Mouse (Mus musculus) gastrocnemius, adult 8-10 months (tissue): ENCODE measurements around the gene Poc1a. TPM values are rescaled to one million over a fixed set of nuclear protein-coding genes. Genes with fewer than 3 reads are reported as not detected.

Experiments
- DNase-seq, 2 experiments: peaks; one replicate each; pipeline ENCODE4 v3.0.0; 2022; ENCODE audit warnings: low spot score in 2 of 2
- total RNA-seq, 4 experiments: library from RNA; stranded (reverse); gene quantifications; 2 replicates each; pipeline ENCODE4 v1.2.4; 2022

Poc1a gene
- total RNA-seq, 4 experiments from 2014 or later, result 0.99 to 1.7 (median 1.3) TPM

DNA sequence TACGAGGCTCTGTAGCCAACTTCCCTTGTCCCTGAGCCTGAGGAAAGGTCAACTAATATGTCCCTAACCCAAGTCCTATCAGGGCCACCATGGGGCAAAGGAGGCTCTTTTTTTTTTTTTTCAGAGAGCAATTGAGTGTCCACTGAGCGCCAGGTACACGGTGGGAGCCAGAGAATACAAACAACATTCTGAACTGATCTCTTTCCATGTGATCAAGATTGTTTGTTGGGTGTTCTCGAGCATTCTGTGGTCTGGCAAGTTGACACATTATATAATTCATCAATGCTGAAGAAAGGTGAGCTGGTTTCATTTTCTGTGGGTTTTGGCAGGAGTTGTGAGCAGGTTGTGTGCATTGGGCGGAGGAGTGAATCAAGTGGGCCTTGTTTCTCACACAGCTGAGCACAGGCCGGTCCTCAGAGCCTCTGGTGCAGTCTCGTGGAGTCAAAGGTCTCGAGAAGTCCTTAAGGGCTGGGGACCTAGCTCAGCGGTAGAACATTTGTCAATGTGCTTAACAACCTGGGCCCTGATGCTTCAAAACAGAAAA lies 17.4 kb upstream of the Poc1a start:
- DNase-seq, result no peak

DNA sequence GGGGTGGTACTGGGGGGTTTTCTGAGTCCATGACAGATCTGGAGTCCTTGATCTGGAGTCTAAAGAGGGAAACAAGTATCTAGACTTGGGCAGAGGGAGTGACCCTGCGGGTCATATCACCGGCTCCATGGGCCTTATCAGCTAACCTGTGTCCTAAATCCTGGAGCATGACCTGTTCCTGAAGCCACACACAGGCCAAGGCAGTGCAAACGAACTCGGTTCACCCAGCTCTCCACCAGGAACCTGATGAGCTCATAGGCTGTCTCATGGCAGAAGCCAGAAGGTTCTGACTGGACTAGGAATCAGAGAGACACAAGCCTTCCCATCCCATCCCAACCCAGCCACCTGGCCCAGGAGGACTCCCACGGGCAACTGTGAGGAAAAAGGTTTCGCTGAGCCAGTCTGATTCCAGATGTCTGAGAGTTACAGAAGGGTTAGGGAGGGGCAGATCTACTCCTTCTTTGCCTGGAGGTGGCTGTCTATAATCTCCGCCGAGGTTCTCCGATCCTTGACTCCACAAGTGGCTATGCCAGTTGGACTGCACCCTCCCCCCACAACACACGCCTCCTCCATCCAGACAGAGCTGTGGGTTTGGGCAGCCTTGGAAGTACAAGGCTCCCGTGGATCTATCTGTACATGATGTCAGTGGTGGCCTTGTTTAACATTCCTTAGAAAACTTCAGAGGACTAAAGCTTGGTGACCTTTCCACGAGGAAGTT lies 15.3 kb upstream of the Poc1a start:
- no peak for DNase-seq

DNA sequence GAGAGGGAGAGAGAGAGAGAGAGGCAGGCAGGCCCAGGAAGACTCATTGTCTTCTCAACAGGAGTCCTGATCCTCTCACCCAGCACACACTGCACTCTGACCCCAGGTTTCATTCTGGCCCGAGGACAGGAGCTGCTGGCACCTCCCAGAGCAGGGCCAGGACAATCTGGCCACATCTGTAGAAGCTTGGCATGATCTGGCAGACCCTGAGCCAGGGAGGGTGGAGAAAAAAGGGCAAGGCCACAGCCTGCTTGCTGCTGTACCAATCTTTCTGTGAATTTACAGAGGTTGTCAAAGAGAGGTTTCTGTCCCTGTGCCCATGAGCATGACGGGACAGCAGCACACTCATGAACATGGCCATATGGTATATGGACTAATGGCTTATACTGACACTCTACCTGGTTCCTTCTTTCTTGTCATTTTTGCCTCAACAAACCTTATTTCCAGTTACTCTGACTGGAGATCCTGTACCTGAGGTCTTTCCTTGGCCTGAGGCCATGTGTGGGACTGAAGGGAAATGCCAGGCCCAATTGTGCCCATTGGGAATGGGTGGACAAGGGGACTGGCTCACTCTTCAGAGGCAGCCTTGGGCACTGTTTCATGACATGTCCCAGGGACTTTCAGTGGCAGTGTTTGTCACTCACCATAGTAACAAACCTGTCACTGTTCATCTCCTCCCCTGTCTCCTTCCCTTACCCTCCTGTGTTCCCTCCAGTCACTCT lies 13.8 kb upstream of the Poc1a start:
- no peak for DNase-seq

DNA sequence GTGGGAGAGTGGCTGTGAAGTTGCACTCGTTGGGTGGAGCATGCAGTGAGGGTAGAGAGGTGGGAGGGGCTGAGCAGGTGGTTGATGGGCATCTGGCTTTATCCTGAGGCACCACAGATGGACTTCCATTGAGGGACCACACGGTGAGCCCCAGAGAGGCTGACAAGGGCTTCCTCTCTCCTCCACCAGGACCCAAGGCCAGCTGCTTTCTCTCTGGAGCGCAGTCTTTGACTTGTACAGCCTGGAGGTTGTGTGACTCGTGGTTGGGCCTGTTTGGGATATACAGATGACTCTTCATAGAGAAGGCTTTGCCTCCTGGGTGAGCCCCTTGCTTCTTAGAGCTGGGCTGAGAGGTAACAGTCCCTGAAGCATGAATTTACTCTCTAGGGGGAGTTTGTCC lies 12.4 kb upstream of the Poc1a start:
- no peak for DNase-seq

DNA sequence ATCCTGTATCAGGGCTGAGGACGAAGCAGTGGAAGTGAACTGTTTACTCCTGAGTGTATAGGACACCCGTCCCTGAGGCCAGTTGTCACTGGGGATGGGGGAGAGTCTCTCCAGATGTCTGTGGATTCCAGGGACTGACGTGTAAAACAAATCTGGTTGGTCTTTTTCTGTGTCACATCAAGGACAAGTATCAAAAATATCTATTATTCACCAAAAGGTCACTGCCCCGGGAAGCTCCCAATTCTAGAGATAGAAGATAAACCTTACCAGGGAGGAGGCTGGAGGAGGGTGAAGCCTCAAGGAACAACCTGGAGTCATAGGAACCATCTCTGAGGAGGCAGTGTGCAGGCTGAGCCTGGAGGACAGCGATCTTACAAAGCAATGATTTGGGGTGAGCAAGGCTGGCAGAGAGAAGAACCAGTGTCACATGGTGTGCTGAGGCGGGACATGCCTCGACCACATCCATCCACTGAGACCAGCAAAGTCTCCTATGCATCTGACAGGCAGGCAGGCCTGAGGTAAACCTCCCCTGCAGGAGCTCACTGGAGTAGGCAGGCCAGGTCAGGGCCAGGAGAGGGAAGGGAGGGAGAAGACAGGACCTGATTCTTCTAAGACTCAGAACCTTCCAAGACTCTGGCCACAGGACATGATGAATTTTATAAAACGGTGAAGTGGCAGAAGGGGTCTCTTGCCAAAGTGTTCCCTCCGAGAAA lies 11.6 kb upstream of the Poc1a start:
- no peak for DNase-seq

DNA sequence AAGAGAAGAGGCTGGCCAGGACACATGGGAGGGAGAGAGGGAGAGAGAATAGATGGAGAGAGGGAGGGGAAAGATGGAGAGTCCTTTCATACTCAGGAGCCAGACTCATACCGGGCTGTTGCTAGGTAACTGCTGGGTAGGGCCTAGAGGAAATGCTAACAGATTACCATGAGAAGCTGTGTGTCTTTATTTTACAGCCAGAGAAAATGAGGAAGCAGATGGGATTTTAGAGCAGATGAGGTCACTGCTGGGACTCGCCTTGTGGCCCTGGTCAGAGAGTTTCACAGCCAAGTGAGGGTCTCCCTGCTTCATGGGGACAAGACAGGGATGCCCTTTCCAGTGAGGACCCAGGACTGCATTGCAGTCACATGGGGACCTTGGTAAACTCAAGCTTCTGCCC lies 11.0 kb upstream of the Poc1a start:
- no peak for DNase-seq

DNA sequence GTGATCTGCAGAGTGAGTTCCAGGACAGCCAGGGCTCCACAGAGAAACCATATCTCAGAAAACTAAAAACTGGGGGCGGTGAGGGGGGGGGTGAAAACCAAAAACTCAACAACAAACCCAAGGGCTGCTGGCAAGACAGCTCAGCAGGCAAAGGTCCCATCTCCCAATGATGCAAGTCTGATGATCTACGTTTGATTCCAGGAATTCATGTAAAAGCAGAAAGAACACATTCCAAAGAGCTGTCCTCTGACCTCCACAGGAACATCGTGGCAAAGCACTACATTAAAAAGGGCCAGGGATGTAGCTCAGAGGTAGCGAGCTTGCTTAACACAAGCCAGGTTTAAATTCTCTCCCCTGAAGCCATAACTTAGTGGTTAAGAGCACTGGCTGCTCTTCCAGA lies 10.2 kb upstream of the Poc1a start:
- DNase-seq, result no peak

DNA sequence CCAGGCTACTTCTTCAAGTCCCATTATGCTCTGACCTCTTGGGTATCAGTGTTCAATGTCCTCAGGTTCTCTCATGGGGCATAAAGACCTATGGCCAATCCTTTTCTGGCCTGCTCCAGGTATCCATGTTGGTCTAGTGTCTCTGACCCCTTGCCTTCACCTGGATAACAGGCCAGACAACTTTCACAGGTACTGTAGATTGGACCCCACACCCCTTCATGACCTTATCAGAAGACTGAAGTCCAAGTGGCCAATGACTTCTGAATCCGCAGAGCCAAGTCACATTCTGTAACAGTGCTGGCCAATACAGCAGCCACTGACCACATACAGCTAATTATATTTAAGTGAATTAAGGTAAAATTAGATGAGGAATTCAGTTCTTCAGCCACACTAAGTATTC lies 8.6 kb upstream of the Poc1a start:
- no peak for DNase-seq

DNA sequence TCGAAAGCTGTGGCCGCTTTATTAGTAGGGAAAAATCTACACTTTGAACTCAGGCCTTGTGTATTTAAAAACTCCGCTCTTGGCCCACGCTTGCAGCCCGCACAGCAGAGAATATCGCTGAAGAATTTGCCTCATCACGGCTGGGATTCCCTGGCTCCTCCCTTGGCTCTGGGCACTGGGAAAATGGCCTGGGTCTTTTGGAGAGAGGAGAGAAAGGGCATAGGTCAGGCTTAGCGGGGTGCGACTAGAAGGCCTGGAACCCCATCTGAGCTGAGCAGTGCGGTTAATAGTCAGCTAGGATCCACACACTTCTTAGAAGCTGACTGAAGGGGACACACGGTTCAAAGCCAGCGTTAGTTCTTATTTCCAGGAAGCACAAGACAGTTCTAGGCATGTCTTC lies 7.6 kb upstream of the Poc1a start:
- DNase-seq, result no peak

DNA sequence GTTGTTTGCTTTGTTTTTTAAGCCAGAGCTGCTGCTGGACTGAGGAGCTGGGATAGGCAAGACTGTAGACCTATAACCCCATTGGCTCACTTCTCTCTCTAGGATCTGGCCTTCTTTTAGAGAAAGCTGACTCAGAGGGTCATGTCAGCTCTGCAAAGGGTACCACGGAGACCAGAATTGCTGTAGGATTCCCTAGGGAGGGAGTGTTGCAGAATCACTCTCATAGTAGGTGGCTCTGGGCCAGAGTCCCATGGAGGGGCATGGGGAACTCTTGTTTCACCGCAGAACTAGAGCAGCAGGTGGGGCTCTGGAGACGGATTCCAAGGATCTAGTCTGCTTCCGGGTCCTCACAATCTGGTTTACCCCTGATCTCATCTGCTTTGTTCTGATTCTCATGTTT lies 7.1 kb upstream of the Poc1a start:
- DNase-seq, result no peak

DNA sequence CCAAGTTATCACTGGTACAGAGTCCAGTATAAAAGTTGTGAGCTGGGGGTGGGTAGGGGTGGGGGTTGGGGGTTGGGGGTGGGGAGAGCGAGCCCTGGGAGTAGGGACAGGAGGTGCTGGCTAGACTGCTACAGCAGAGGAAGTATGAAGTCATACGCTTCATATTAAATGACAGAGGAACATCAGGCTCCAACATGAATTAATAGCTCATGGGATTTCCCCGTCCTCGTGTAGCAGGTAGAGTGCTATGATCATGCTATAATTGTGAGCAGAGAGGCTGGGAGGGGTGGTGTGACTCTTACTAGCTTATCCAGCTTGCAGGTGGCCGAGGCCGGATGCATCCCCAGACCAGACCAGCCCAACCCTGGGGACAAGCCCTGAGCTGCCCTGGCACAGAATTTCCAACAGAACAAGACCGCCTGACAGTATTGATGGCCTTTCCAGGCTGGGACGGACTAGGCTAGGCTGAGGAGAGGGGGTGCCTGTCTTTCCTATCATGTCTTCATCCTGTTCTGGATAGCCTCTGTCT lies 6.1 kb upstream of the Poc1a start:
- DNase-seq, result no peak

DNA sequence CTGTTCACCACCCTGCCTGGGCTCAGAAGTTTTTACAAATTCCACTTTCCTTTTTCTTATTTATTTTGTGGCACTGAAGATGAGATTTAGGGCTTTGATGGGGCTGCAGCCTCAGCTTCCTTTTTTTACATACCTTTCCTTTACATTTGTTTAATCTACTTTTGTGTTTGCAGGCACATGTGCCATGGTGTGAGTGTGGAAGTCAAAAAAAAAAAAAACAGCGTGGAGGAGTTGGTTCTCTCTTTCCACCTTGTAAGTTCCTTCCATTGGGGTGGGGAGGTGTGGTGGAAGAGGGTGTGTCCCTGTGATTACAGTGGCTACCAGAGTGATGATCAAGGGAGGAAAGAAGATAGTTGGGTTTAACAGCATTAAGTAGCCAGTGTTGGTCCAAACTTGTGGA lies 5.1 kb upstream of the Poc1a start:
- no peak for DNase-seq

DNA sequence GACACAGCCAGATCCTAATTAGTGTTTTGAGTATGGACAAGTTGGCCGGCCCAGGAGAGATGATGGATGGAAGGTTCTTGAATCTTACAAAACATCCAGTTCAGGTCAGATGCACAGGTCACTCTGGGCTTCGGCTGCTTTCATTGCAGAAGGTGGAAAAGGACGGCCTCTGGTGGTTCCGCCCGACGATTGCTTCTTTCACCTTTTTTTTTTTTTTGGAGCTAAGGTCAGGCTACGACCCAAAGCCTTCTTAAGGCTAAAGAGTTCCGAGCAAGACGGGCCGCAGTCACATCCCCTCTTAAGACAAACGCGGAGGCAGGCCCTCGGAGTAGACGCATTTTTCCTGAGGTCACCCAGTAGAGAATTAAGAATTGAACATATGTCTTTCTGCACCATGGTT lies 475 bp upstream of the Poc1a start:
- peak; percentile 34 to 51 for DNase-seq

DNA sequence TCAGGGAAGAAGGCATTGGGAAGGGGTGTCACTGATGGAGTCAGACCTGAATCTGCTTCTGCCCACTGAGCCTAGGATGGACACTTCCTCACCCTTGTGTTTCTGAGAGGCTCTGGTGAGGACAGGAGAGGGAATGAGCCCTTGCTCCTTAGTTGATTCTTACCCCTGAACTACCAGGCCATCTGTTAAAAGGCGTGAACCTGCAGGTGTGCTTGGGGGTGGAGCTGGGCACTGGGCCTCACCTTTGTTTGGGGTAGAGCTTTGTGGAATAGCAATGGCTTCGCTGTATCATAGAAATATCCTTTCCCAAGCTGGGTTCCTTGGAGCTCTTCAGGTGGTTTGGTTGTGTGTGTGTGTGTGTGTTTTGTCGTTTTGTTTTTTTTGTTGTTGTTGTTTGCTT lies 1.2 kb downstream of the Poc1a start:
- no peak for DNase-seq

DNA sequence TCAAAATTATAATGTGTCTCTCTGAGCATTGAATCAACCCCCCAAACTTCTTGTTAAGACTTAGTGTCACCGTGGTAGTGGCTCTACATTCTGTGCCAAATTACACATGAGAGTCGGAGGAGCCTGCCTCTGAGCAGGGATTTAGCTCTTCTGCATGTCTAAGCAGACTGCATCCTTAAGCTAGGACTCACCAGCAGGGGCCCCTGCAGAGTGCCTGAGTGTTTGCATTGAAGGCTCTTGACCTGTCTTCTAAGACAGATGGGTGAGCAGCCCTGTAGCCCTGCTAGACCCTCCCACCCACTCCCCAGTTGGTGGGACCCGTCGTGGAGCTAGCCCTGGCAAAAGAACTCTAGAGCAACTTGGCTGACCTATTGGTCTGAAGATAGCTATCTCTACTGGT lies 6.3 kb downstream of the Poc1a start:
- no peak for DNase-seq

DNA sequence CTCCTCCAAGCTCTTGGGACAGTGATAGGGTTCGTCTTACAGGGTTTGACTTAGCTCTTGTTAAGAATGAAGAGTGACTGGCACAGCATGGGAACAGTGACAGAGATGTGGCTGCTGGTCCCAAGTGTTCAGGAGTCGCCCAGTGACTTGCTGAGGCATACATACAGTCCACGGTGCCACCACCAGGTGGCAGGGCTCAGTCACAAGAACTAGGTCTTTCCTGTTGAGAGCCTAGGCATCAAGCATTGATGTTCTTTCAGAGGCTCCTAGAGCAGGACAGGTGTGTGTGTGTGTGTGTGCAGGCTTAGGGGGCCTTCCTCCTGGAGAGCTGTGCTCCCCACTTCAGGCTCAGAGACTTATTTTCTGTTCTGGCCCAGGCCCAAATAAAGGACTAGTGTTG lies 8.0 kb downstream of the Poc1a start:
- DNase-seq, result peak; percentile 62 to 63

DNA sequence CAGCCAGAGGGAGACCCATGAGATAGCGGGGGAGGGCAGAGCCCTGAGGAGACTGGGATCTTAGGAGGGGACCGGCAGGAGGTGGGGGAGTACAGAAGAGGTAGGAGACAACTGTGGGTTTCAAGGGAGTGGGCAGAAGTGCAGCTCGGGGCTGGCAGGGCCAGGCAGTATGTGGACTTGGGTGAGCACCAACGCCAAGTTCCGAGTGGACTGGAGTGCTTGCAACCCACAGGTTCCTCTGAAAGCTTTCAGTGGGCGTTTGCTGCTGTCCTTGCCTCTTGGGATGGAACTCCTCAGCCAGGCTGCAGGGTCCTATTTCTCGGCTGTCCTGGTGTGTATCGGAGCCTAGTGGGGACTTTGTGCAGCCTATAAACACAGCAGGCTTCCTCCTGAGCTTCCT lies 9.0 kb downstream of the Poc1a start:
- DNase-seq, result no peak

DNA sequence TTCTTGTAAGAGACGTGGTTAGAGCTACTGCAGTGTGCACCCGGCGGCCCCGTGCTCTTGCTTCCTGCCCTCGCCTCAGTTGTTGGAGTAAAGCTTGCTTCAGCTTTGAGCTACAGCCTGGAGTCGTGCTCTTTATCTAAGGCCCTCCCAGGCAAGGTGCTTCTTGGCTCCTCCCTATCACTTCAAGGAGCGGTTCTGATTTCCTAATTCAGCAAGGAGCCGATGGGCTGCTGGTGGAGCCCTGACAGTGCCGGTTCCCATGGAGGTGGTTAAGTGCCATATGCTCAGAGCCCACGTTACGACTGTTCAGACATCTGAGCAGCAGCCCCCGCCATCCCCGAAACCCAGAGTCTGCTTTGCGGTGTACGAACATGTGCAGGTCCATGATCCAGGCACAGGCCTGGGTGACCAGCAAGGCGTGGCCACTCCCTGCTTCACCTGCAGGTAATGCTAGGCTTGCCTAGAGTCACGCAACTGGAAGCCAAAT lies 9.8 kb downstream of the Poc1a start:
- no peak for DNase-seq

DNA sequence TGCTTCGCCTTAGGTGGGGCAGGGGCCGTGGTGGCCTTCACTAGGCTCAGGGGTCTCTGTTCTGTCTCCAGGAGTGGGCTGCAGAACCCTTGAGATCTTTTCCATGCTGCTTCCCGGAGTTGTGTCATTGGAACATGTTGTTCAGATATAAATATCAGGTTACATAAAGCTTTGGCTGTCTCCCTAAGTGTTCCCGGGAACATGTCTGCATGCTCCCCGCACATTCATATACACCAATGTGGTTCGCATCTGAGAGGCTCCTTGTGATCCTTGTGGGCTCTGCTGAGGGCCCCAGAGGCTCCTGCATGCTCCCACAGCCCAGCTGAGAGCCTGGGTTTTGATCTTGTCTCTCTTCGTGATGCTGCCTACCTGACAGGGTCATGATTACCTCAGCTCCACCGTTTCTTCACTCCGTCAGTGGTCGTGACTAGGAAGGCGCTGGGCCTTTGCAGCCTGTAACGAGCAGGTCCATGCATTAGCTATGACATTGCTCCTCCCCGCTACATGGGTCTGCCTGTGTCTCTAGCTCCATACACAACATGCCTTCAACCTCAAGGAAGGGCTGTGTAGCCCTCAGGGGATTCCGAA lies 12.8 kb downstream of the Poc1a start:
- DNase-seq, result no peak

DNA sequence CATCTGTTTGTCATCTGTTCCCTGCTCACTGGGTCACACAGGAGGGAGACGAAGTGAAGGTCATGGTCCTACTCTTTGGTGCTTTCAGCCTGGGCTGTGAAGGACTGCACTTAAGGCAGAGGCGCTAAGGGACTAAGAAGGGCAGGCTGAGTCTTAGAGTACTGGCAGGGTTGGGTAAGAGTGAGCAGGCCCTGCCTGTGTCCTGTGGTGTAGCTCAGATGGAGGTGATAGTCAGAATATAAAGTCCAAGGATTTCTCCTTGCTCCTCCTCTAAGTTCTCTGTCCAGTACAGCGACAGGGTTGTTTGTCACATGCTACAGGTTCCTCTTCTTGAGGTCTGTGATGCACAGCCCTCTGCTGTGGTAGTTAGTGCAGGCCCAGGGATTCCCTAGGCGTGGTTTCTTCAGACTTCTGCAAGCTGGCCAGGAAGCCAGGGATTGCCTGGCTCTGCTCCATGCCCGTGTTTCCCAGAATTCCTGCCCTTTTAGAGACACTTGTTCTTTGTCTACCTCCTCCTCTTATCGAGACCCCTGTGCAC lies 15.8 kb downstream of the Poc1a start:
- DNase-seq, result no peak

DNA sequence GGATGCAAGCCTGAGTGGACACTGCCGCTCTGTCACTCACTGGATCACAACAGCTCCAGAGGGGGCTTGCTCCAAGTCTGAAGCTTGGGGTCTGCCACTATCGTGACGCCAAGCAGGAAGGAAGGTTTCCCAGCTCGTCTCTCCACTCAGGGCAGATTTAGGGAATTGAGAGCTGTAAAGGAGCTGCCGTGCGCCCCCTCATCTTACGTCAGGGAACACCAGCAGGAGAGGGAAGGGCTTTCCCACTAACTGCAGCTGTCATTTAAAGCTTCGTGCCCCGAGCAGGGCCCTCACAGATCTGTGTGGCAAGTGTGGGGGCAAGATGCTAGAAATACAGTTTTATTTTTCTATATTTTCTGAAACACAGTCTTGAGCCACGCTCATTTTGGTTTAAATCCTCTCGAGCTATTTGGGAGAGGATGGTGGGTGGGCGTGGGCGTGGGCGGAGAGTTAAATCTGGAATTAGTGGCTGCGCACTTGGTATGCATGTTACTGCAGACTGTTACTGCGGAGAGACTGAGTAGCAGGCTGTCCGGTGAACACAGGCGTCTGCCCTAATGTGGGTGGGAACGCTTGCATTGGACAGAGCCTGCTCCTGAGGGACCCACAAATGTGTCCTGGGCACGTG lies 19.4 kb downstream of the Poc1a start:
- no peak for DNase-seq
